Mouse (Mus musculus) olfactory bulb, adult 2 months (tissue): ENCODE data around the gene Smarcc2.

ENCODE experiments used
- CTCF ChIP-seq: fragments of 200-500 bp; IDR thresholded peaks from 2 replicates; pipeline ENCODE4 v1.5.1; 2012; ENCODE audit warnings: low read depth, mild to moderate bottlenecking, low read length, moderate library complexity; ENCODE audit not compliant: insufficient read depth
- POLR2A ChIP-seq: fragments of 200-500 bp; IDR thresholded peaks from 2 replicates; pipeline ENCODE4 v1.6.1; 2012; ENCODE audit warnings: mild to moderate bottlenecking, low read depth, low read length, moderate library complexity; ENCODE audit not compliant: insufficient read depth

DNA sequence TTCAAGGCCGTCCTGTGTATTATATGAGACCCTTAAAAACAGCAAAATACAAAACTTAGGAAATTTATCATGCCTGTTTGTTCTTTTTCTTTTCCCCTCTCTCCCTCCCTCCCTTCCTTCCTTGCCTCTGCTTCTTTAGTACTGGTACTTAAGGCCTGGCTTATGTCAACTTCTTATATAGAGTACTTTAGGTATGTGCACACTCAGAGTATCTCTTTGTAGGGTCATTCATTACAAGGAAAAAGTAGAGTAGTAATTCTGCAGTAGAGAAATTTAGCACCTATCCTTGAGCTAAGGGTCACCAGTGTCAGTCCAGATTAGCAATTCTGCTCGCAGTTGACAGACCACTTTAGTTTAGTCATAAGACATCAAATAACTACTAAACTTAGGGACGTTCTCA lies 33.8 kb upstream of the Smarcc2 start:
- TF ChIP-seq CTCF, result no peak
- no peak for TF ChIP-seq POLR2A
